Mouse (Mus musculus) CH12F3 (cell line): ENCODE results near the gene Runx3.

Experiments
- in situ Hi-C: fragments of 300-500 bp; cut with MboI; formaldehyde crosslinking; loops from 2 replicates; pipeline ENCODE4 v1.14.3; 2020; ENCODE audit warnings: low sequenced_read_pairs

The Runx3 gene

GRCm38 (mm10) chr4:135120342-135121100 is at the start of gene Runx3:
Gene Runx3, plus strand, starts transcription at chr4:135120652.
- in situ Hi-C loops, result no loop called here

- in situ Hi-C loops, result no loop called here
Measured at GRCm38 (mm10) chr4:135072671-135073070, 47.8 kb upstream of the Runx3 start.

GRCm38 (mm10) chr4:135073523-135073922 is 46.9 kb upstream of the Runx3 start:
- in situ Hi-C loops, result no loop called here

- in situ Hi-C loops, result no loop called here
Measured at GRCm38 (mm10) chr4:135074646-135075045, 45.8 kb upstream of the Runx3 start.

- in situ Hi-C loops, result no loop called here
Measured at GRCm38 (mm10) chr4:135075360-135075759, 45.1 kb upstream of the Runx3 start.

GRCm38 (mm10) chr4:135076611-135077010 is 43.8 kb upstream of the Runx3 start:
- in situ Hi-C loops, result no loop called here

GRCm38 (mm10) chr4:135077196-135077595 is 43.3 kb upstream of the Runx3 start:
- in situ Hi-C loops, result no loop called here

GRCm38 (mm10) chr4:135079859-135080640 is 40.4 kb upstream of the Runx3 start:
- in situ Hi-C loops, result no loop called here

GRCm38 (mm10) chr4:135080641-135080920 is 39.9 kb upstream of the Runx3 start:
- in situ Hi-C loops, result no loop called here

- in situ Hi-C loops, result no loop called here
Measured at GRCm38 (mm10) chr4:135083089-135083488, 37.4 kb upstream of the Runx3 start.

GRCm38 (mm10) chr4:135085077-135085853 is 35.2 kb upstream of the Runx3 start:
- in situ Hi-C loops, result no loop called here

- in situ Hi-C loops, result no loop called here
Measured at GRCm38 (mm10) chr4:135090613-135091012, 29.8 kb upstream of the Runx3 start.

GRCm38 (mm10) chr4:135092871-135093270 is 27.6 kb upstream of the Runx3 start:
- in situ Hi-C loops, result no loop called here

GRCm38 (mm10) chr4:135095693-135096092 is 24.8 kb upstream of the Runx3 start:
- in situ Hi-C loops, result no loop called here

- in situ Hi-C loops, result no loop called here
Measured at GRCm38 (mm10) chr4:135097910-135098891, 22.3 kb upstream of the Runx3 start.

- in situ Hi-C loops, result no loop called here
Measured at GRCm38 (mm10) chr4:135102019-135102740, 18.3 kb upstream of the Runx3 start.

- in situ Hi-C loops, result no loop called here
Measured at GRCm38 (mm10) chr4:135102761-135103160, 17.7 kb upstream of the Runx3 start.

GRCm38 (mm10) chr4:135103800-135104199 is 16.7 kb upstream of the Runx3 start:
- in situ Hi-C loops, result no loop called here

- in situ Hi-C loops, result no loop called here
Measured at GRCm38 (mm10) chr4:135106968-135107367, 13.5 kb upstream of the Runx3 start.

GRCm38 (mm10) chr4:135108666-135109065 is 11.8 kb upstream of the Runx3 start:
- in situ Hi-C loops, result no loop called here
